Mouse (Mus musculus) forebrain, embryonic 16.5 days (tissue): ENCODE results near the gene Tlcd2. TPM values are rescaled to one million over a fixed set of nuclear protein-coding genes. Genes with fewer than 3 reads are reported as not detected.

Experiments used
- ATAC-seq: fragments of 200-750 bp; cut with Nextera tagmentation; 2 replicates; pipeline ENCODE4 v1.8.0; 2017; ENCODE audit warnings: mild to moderate bottlenecking, moderate library complexity
- H3K27ac ChIP-seq: fragments of 300-500 bp; sonication (generic); 2 replicates; pipeline ENCODE4 v1.5.1; 2014; ENCODE audit warnings: low read length, control low read depth
- H3K27me3 ChIP-seq: fragments of 300-500 bp; sonication (generic); replicated peaks from 2 replicates; pipeline ENCODE4 v1.6.1; 2014; ENCODE audit warnings: low read length; ENCODE audit not compliant: control insufficient read depth, insufficient read depth
- H3K36me3 ChIP-seq: fragments of 300-500 bp; sonication (generic); 2 replicates; pipeline ENCODE4 v1.6.1; 2014; ENCODE audit not compliant: control insufficient read depth, insufficient read depth
- H3K4me1 ChIP-seq: fragments of 300-500 bp; sonication (generic); replicated peaks from 2 replicates; pipeline ENCODE4 v1.6.1; 2014; ENCODE audit warnings: low read length; ENCODE audit not compliant: control insufficient read depth, insufficient read depth
- H3K4me2 ChIP-seq: fragments of 300-500 bp; sonication (generic); 2 replicates; pipeline ENCODE4 v1.6.1; 2014; ENCODE audit warnings: mild to moderate bottlenecking, low read length, control low read depth
- H3K4me3 ChIP-seq: fragments of 300-500 bp; sonication (generic); replicated peaks from 2 replicates; pipeline ENCODE4 v1.5.1; 2014; ENCODE audit warnings: mild to moderate bottlenecking, low read length, control low read depth
- H3K9ac ChIP-seq: fragments of 300-500 bp; sonication (generic); replicated peaks from 2 replicates; pipeline ENCODE4 v1.6.1; 2014; ENCODE audit warnings: low read depth, low read length, control low read depth
- H3K9me3 ChIP-seq: fragments of 300-500 bp; sonication (generic); 2 replicates; pipeline ENCODE4 v1.6.1; 2016; ENCODE audit warnings: low read length; ENCODE audit not compliant: control insufficient read depth
- whole genome bisulfite sequencing: fragments of 180-500 bp; shearing (Covaris S2); extraction: QIAGEN DNeasy Blood & Tissue Kit; methylation state at CpG from one replicate; pipeline ENCODE4 v1.1.7; 2014; 5-methylcytosine and 5-hydroxymethylcytosine counted together
- polyA plus RNA-seq: library from polyadenylated mRNA; unstranded; fragments of >200 nt; fragmentation: Nextera tagmentation; extraction: Ambion mirVana; gene quantifications from 2 replicates; pipeline ENCODE4 v1.2.1, GENCODE M21; 2015

Tlcd2 gene
- polyA plus RNA-seq, 1 experiment from 2014 or later = 1.6 TPM

DNA sequence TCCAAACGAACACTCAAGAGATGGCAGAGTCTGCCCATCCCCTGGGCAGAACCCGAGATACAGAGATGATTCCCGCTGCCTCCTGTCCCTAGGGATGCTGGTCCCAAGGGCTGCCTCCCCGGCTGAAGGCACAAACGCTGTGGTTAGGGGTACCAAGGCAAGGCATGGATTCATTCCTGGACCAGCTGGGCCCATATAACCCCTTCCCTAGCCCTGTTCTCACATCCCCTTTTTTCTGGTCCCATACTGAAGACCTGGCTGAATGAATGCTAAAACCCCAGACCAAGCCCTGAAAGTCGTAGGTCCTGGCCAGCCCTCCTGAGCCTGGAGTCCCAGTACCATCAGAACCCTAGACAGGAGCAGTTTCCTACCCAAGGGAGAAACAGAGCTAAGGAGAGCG, 20.5 kb upstream of the Tlcd2 start:
- Histone ChIP-seq H3K4me1 (0 out of 2 replicates have a peak, but pooled peaks cover 4% of the 10 kb centered on the region), H3K9ac (no peak overlapping the region), H3K4me2 (no peak overlapping the region), H3K27me3 (no peaks in the 10 kb centered on the region), H3K27ac (no peak overlapping the region), H3K9me3 (no peaks in the 10 kb centered on the region), H3K4me3 (no peak overlapping the region), H3K36me3 (0 out of 2 replicates have a peak, but pooled peaks cover 6% of the 10 kb centered on the region)
- WGBS = 89% methylated on average over 7 of the region's 7 CpGs
- no peak for ATAC-seq

GRCm38 (mm10) chr11:75441601-75442000, 19.9 kb upstream of the Tlcd2 start:
- Histone ChIP-seq H3K27ac (no peak overlapping the region), H3K9me3 (no peaks in the 10 kb centered on the region), H3K4me2 (no peak overlapping the region), H3K27me3 (no peaks in the 10 kb centered on the region), H3K4me1 (0 out of 2 replicates have a peak, but pooled peaks cover 4% of the 10 kb centered on the region), H3K4me3 (no peak overlapping the region), H3K9ac (no peak overlapping the region), H3K36me3 (0 out of 2 replicates have a peak, but pooled peaks cover 6% of the 10 kb centered on the region)
- no peak for ATAC-seq
- 50% methylated on average over 16 of the region's 16 CpGs for WGBS

DNA sequence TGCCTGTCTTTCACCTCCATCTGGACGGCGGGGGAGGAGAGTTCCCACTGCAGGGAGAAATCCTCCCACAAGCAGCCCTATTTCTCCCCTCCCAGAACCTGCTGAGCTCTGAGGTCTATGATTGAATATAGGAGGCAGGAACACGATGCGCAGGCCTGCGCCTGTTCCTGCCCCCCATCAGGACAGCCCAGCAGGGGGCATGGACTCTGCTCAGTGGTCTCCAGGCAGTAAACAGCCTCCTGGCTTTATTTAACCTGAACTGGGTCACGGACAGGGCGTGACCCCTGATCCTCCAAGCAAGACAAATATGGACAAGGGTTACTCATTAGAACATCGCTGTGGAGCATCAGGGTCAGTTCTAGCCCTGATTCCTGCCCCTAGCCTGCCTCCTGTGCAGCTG, 17.8 kb upstream of the Tlcd2 start:
- Histone ChIP-seq H3K36me3 (peaks cover 11% of the 10 kb centered on the region), H3K4me1 (0 out of 2 replicates have a peak, but pooled peaks cover 4% of the 10 kb centered on the region), H3K4me3 (no peak overlapping the region), H3K27ac (no peak overlapping the region), H3K4me2 (no peak overlapping the region), H3K27me3 (no peaks in the 10 kb centered on the region), H3K9me3 (no peaks in the 10 kb centered on the region), H3K9ac (no peak overlapping the region)
- 59% methylated on average over 8 of the region's 8 CpGs for WGBS
- no peak for ATAC-seq

DNA sequence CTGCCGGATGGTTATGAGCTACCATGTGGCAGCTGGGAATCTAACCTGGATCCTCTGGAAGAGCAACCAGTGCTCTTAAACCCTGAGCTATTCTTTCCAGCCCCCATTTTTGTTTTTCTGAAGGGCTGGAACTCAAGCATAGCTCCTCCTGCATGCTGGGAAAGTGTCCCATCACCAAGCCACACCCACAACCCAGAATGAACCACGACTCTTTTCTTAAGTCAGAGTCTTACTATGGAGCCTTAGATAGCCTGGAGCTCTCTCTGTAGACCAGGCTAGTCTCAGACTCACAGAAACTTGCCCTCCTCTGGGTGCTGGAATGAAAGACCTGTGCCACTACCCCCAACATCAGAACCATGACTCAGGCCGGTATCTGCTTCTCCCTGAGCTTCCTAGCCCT, 12.9 kb upstream of the Tlcd2 start:
- no peaks in the 10 kb centered on the region for H3K9me3 ChIP-seq
- H3K36me3 ChIP-seq = peaks cover 11% of the 10 kb centered on the region
- no peak overlapping the region for H3K27ac ChIP-seq
- H3K9ac ChIP-seq = no peak overlapping the region
- no peaks in the 10 kb centered on the region for H3K27me3 ChIP-seq
- 88% methylated on average over 3 of the region's 3 CpGs for WGBS
- no peak overlapping the region for H3K4me2 ChIP-seq
- ATAC-seq = no peak
- peaks cover 11% of the 10 kb centered on the region for H3K4me1 ChIP-seq
- H3K4me3 ChIP-seq = no peak overlapping the region

DNA sequence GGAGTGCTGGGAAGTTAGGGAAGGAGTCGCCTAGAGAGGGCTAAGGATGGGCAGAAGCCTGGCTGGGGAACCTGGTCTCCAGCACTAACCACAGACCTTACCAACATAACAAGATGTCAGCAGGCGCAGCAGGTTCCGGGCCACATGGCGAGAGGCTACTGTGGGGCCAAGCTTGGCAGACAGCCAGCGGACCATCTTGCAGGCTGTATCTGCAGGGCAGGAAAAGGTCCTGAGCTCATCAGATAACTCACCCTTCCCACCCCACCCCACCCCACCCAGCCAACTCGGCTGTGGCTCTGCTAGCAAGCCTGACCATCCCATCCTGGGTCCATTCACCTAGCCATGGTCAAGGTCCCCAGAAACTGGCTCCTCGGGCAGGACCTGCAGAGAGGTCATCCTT, 11.8 kb upstream of the Tlcd2 start:
- Histone ChIP-seq H3K4me3 (no peak overlapping the region), H3K27me3 (no peaks in the 10 kb centered on the region), H3K9ac (no peak overlapping the region), H3K36me3 (peaks cover 11% of the 10 kb centered on the region), H3K4me1 (peaks cover 17% of the 10 kb centered on the region), H3K4me2 (no peak overlapping the region), H3K9me3 (no peaks in the 10 kb centered on the region), H3K27ac (no peak overlapping the region)
- 74% methylated on average over 7 of the region's 7 CpGs for WGBS
- ATAC-seq = no peak

DNA sequence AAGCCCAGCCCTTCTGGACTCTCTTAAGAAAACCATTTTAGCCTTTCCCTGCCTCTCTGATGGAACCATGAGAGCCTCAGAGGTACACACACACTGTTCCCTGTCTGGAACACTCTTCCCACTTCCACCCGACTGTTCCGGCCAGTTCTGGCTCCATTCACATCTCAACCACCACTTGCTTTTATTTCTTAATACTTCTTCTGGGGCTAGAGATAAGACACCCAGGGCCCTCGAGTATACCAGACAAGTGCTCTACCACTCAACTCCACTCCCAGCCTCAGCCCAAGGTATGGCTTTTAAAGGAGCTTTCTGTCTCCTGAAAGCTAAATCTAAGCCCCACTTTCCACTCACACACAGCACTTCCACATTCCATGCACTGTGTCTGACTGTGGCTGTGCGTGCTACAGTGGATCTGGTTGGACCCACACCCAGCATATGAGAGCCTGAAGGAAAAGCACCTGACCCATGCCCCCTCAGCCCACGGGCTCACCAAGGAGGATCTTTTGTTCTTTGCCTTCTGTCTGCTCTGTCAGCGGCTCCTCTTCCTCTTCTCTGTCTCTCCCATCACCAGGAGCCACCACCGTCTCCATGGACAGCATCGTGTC, 11.1 kb upstream of the Tlcd2 start:
- 91% methylated on average over 8 of the region's 8 CpGs for whole genome bisulfite sequencing
- peaks cover 11% of the 10 kb centered on the region for H3K36me3 ChIP-seq
- no peak overlapping the region for H3K27ac ChIP-seq
- H3K9me3 ChIP-seq = no peaks in the 10 kb centered on the region
- H3K4me3 ChIP-seq = no peak overlapping the region
- H3K27me3 ChIP-seq = no peaks in the 10 kb centered on the region
- H3K4me1 ChIP-seq = peaks cover 22% of the 10 kb centered on the region
- no peak for ATAC-seq
- H3K4me2 ChIP-seq = no peak overlapping the region
- no peak overlapping the region for H3K9ac ChIP-seq

- WGBS = 88% methylated on average over 15 of the region's 15 CpGs
- no peak for ATAC-seq
Measured at GRCm38 (mm10) chr11:75450936-75451335, 10.6 kb upstream of the Tlcd2 start.

DNA sequence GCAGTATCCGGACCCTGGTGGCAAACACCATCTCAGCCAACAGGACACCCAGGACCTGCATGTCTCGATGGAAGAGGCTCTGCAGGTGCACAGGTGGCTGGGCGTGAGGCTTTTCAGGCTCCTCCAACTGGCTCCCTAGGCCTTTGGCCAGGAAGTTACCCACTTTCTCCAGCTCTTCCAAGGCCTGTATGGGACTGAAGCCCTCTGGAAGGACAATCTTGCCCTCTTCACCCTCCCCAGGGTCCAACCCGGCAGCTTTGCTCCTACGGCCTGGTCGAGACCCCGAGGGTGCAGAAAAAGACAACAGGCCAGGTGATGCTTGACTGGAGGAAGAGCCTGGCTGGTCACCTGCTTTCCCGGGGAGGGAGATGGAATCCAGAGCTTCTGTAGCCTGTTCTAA, 9.4 kb upstream of the Tlcd2 start:
- Histone ChIP-seq H3K9me3 (no peaks in the 10 kb centered on the region), H3K9ac (no peak overlapping the region), H3K4me2 (no peak overlapping the region), H3K4me1 (peaks cover 22% of the 10 kb centered on the region), H3K27me3 (no peaks in the 10 kb centered on the region), H3K36me3 (peaks cover 11% of the 10 kb centered on the region), H3K4me3 (no peak overlapping the region), H3K27ac (no peak overlapping the region)
- ATAC-seq = no peak
- 95% methylated on average over 8 of the region's 8 CpGs for WGBS

More at GRCm38 (mm10) chr11:75450936-75451335, 10.6 kb upstream of the Tlcd2 start:
- Histone ChIP-seq H3K4me2 (no peak overlapping the region), H3K4me3 (no peak overlapping the region), H3K27me3 (no peaks in the 10 kb centered on the region), H3K27ac (no peak overlapping the region), H3K9me3 (no peaks in the 10 kb centered on the region), H3K4me1 (peaks cover 22% of the 10 kb centered on the region), H3K9ac (no peak overlapping the region), H3K36me3 (peaks cover 11% of the 10 kb centered on the region)

- ATAC-seq = no peak
- Histone ChIP-seq H3K9me3 (no peaks in the 10 kb centered on the region), H3K27ac (no peak overlapping the region), H3K9ac (no peak overlapping the region), H3K4me1 (peaks cover 22% of the 10 kb centered on the region), H3K4me3 (no peak overlapping the region), H3K4me2 (no peak overlapping the region; the same call in 1 of the 2 replicates), H3K36me3 (peaks cover 9% of the 10 kb centered on the region), H3K27me3 (no peaks in the 10 kb centered on the region)
- 93% methylated on average over 31 of the region's 31 CpGs for WGBS
Measured at GRCm38 (mm10) chr11:75452812-75453557, 8.5 kb upstream of the Tlcd2 start.
